Mouse (Mus musculus): ENCODE results near the gene 1700061G19Rik. TPM values are rescaled to one million over a fixed set of nuclear protein-coding genes. Genes with fewer than 3 reads are reported as not detected.

1700061G19Rik gene
- polyA plus RNA-seq, 1 experiment = 8.0 TPM

- Histone ChIP-seq H3K27ac (ENCODE audit: insufficient read depth, low read length) (no peak overlapping the region), H3K4me1 (ENCODE audit: control insufficient read depth, insufficient read depth, low read length) (no peaks in the 10 kb centered on the region), H3K9ac (ENCODE audit: low read depth, poor library complexity, severe bottlenecking) (no peak overlapping the region), H3K27me3 (ENCODE audit: control insufficient read depth, insufficient read depth, low read length, poor library complexity, severe bottlenecking) (no peaks in the 10 kb centered on the region), H3K36me3 (ENCODE audit: control insufficient read depth, insufficient read depth, low read length, poor library complexity, severe bottlenecking) (no peaks in the 10 kb centered on the region), H3K9me3 (replicated peaks; ENCODE audit: control insufficient read depth, insufficient read depth, low read length, poor library complexity, severe bottlenecking) (no peaks in the 10 kb centered on the region), H3K4me3 (ENCODE audit: low read depth, low read length) (no peak overlapping the region)
- TF ChIP-seq POLR2A (IDR thresholded peaks at IDR 0.05; ENCODE audit: insufficient read depth, low read length) (no peak), EP300 (IDR thresholded peaks at IDR 0.05; ENCODE audit: insufficient read depth, low read depth, low read length) (no peak)
Observed at GRCm38 (mm10) chr17:56843678-56844077, 31.6 kb upstream of the 1700061G19Rik start.

GRCm38 (mm10) chr17:56848785-56849184 is 26.5 kb upstream of the 1700061G19Rik start:
- no peaks in the 10 kb centered on the region for H3K27me3 ChIP-seq (ENCODE audit: control insufficient read depth, insufficient read depth, low read length, poor library complexity, severe bottlenecking)
- no peak overlapping the region for H3K27ac ChIP-seq (ENCODE audit: insufficient read depth, low read length)
- H3K9ac ChIP-seq (ENCODE audit: low read depth, poor library complexity, severe bottlenecking) = no peak overlapping the region
- no peaks in the 10 kb centered on the region for H3K9me3 ChIP-seq (replicated peaks; ENCODE audit: control insufficient read depth, insufficient read depth, low read length, poor library complexity, severe bottlenecking)
- TF ChIP-seq POLR2A (IDR thresholded peaks at IDR 0.05; ENCODE audit: insufficient read depth, low read length) (no peak), CTCF (IDR thresholded peaks at IDR 0.05; ENCODE audit: low read depth, low read length) (no peak)
- H3K4me1 ChIP-seq (ENCODE audit: control insufficient read depth, insufficient read depth, low read length) = peaks cover 5% of the 10 kb centered on the region
- H3K36me3 ChIP-seq (ENCODE audit: control insufficient read depth, insufficient read depth, low read length, poor library complexity, severe bottlenecking) = no peaks in the 10 kb centered on the region
- no peak overlapping the region for H3K4me3 ChIP-seq (ENCODE audit: low read depth, low read length)

GRCm38 (mm10) chr17:56849710-56850109 is 25.6 kb upstream of the 1700061G19Rik start:
- no peak overlapping the region for H3K4me3 ChIP-seq (ENCODE audit: low read depth, low read length)
- TF ChIP-seq EP300 (IDR thresholded peaks at IDR 0.05; ENCODE audit: insufficient read depth, low read depth, low read length) (no peak), POLR2A (IDR thresholded peaks at IDR 0.05; ENCODE audit: insufficient read depth, low read length) (no peak), CTCF (IDR thresholded peaks at IDR 0.05; ENCODE audit: low read depth, low read length) (no peak)
- H3K27ac ChIP-seq (ENCODE audit: insufficient read depth, low read length) = no peak overlapping the region
- no peaks in the 10 kb centered on the region for H3K9me3 ChIP-seq (replicated peaks; ENCODE audit: control insufficient read depth, insufficient read depth, low read length, poor library complexity, severe bottlenecking)
- H3K4me1 ChIP-seq (ENCODE audit: control insufficient read depth, insufficient read depth, low read length) = peaks cover 5% of the 10 kb centered on the region
- H3K27me3 ChIP-seq (ENCODE audit: control insufficient read depth, insufficient read depth, low read length, poor library complexity, severe bottlenecking) = no peaks in the 10 kb centered on the region
- no peaks in the 10 kb centered on the region for H3K36me3 ChIP-seq (ENCODE audit: control insufficient read depth, insufficient read depth, low read length, poor library complexity, severe bottlenecking)
- H3K9ac ChIP-seq (ENCODE audit: low read depth, poor library complexity, severe bottlenecking) = no peak overlapping the region

GRCm38 (mm10) chr17:56851167-56851566 is 24.1 kb upstream of the 1700061G19Rik start:
- Histone ChIP-seq H3K9ac (ENCODE audit: low read depth, poor library complexity, severe bottlenecking) (no peak overlapping the region), H3K27ac (ENCODE audit: insufficient read depth, low read length) (no peak overlapping the region), H3K4me1 (ENCODE audit: control insufficient read depth, insufficient read depth, low read length) (peaks cover 5% of the 10 kb centered on the region), H3K9me3 (replicated peaks; ENCODE audit: control insufficient read depth, insufficient read depth, low read length, poor library complexity, severe bottlenecking) (no peaks in the 10 kb centered on the region), H3K4me3 (ENCODE audit: low read depth, low read length) (no peak overlapping the region), H3K27me3 (ENCODE audit: control insufficient read depth, insufficient read depth, low read length, poor library complexity, severe bottlenecking) (no peaks in the 10 kb centered on the region), H3K36me3 (ENCODE audit: control insufficient read depth, insufficient read depth, low read length, poor library complexity, severe bottlenecking) (no peaks in the 10 kb centered on the region)
- TF ChIP-seq EP300 (IDR thresholded peaks at IDR 0.05; ENCODE audit: insufficient read depth, low read depth, low read length) (no peak), POLR2A (IDR thresholded peaks at IDR 0.05; ENCODE audit: insufficient read depth, low read length) (no peak), CTCF (IDR thresholded peaks at IDR 0.05; ENCODE audit: low read depth, low read length) (no peak)

- no peak overlapping the region for H3K4me3 ChIP-seq (ENCODE audit: low read depth, low read length)
- no peak for TF ChIP-seq POLR2A (IDR thresholded peaks at IDR 0.05; ENCODE audit: insufficient read depth, low read length)
- no peak for TF ChIP-seq CTCF (IDR thresholded peaks at IDR 0.05; ENCODE audit: low read depth, low read length)
- no peak for TF ChIP-seq EP300 (IDR thresholded peaks at IDR 0.05; ENCODE audit: insufficient read depth, low read depth, low read length)
- no peak overlapping the region for H3K27ac ChIP-seq (ENCODE audit: insufficient read depth, low read length)
- H3K27me3 ChIP-seq (ENCODE audit: control insufficient read depth, insufficient read depth, low read length, poor library complexity, severe bottlenecking) = no peaks in the 10 kb centered on the region
- H3K9ac ChIP-seq (ENCODE audit: low read depth, poor library complexity, severe bottlenecking) = no peak overlapping the region
- no peaks in the 10 kb centered on the region for H3K9me3 ChIP-seq (replicated peaks; ENCODE audit: control insufficient read depth, insufficient read depth, low read length, poor library complexity, severe bottlenecking)
- no peaks in the 10 kb centered on the region for H3K36me3 ChIP-seq (ENCODE audit: control insufficient read depth, insufficient read depth, low read length, poor library complexity, severe bottlenecking)
- H3K4me1 ChIP-seq (ENCODE audit: control insufficient read depth, insufficient read depth, low read length) = no peaks in the 10 kb centered on the region
Observed at GRCm38 (mm10) chr17:56855421-56855820, 19.9 kb upstream of the 1700061G19Rik start.

- Histone ChIP-seq H3K9me3 (replicated peaks; ENCODE audit: control insufficient read depth, insufficient read depth, low read length, poor library complexity, severe bottlenecking) (no peaks in the 10 kb centered on the region), H3K27ac (ENCODE audit: insufficient read depth, low read length) (peak overlapping the region; percentile 74), H3K9ac (ENCODE audit: low read depth, poor library complexity, severe bottlenecking) (no peak overlapping the region; the same call in 1 of the 2 replicates), H3K36me3 (ENCODE audit: control insufficient read depth, insufficient read depth, low read length, poor library complexity, severe bottlenecking) (no peaks in the 10 kb centered on the region), H3K4me1 (ENCODE audit: control insufficient read depth, insufficient read depth, low read length) (peaks cover 3% of the 10 kb centered on the region), H3K4me3 (ENCODE audit: low read depth, low read length) (no peak overlapping the region), H3K27me3 (ENCODE audit: control insufficient read depth, insufficient read depth, low read length, poor library complexity, severe bottlenecking) (no peaks in the 10 kb centered on the region)
- TF ChIP-seq EP300 (IDR thresholded peaks at IDR 0.05; ENCODE audit: insufficient read depth, low read depth, low read length) = peak; percentile 30; the same call in 1 of the 2 replicates
- TF ChIP-seq CTCF (IDR thresholded peaks at IDR 0.05; ENCODE audit: low read depth, low read length) = peak; percentile 99
- TF ChIP-seq POLR2A (IDR thresholded peaks at IDR 0.05; ENCODE audit: insufficient read depth, low read length) = no peak
Observed at GRCm38 (mm10) chr17:56858216-56858615, 17.1 kb upstream of the 1700061G19Rik start.
